Mouse (Mus musculus) hindbrain, embryonic 10.5 days (tissue): ENCODE data around the gene Glb1l3. TPM values are rescaled to one million over a fixed set of nuclear protein-coding genes. Genes with fewer than 3 reads are reported as not detected.
"Not testable (repeated sequence)": the region's sequence is repeated elsewhere in the genome, so short reads cannot be mapped to it uniquely, and the experiment has no call there.

Experiments used
- DNase-seq: peaks from one replicate; pipeline ENCODE4 v3.0.0-alpha.2; 2017; ENCODE audit warnings: low spot score
- H3K27ac ChIP-seq: fragments of 300-500 bp; sonication (generic); 2 replicates; pipeline ENCODE4 v1.5.1; 2016; ENCODE audit warnings: mild to moderate bottlenecking, moderate library complexity
- H3K27me3 ChIP-seq: fragments of 300-500 bp; sonication (generic); 2 replicates; pipeline ENCODE4 v1.6.1; 2016; ENCODE audit warnings: mild to moderate bottlenecking; ENCODE audit not compliant: poor library complexity, insufficient read depth, severe bottlenecking
- H3K36me3 ChIP-seq: fragments of 300-500 bp; sonication (generic); 2 replicates; pipeline ENCODE4 v1.6.1; 2016; ENCODE audit warnings: mild to moderate bottlenecking, moderate library complexity
- H3K4me1 ChIP-seq: fragments of 300-500 bp; sonication (generic); replicated peaks from 2 replicates; pipeline ENCODE4 v1.6.1; 2016; ENCODE audit warnings: mild to moderate bottlenecking
- H3K4me3 ChIP-seq: fragments of 300-500 bp; sonication (generic); 2 replicates; pipeline ENCODE4 v1.5.1; 2016; ENCODE audit warnings: mild to moderate bottlenecking, moderate library complexity
- H3K9me3 ChIP-seq: fragments of 300-500 bp; sonication (generic); 2 replicates; pipeline ENCODE4 v1.6.1; 2016; ENCODE audit warnings: mild to moderate bottlenecking, moderate library complexity
- WGBS: fragments of 180-500 bp; shearing (Covaris S2); methylation state at CpG from one replicate; pipeline ENCODE4 v1.1.7; 2016; 5-methylcytosine and 5-hydroxymethylcytosine counted together
- polyA plus RNA-seq: library from polyadenylated mRNA; unstranded; fragments of >200 nt; fragmentation: Nextera tagmentation; extraction: Ambion mirVana; gene quantifications from 2 replicates; pipeline ENCODE4 v1.2.1, GENCODE M21; 2016

Glb1l3 gene
- not detected in 2 replicates for polyA plus RNA-seq

DNA sequence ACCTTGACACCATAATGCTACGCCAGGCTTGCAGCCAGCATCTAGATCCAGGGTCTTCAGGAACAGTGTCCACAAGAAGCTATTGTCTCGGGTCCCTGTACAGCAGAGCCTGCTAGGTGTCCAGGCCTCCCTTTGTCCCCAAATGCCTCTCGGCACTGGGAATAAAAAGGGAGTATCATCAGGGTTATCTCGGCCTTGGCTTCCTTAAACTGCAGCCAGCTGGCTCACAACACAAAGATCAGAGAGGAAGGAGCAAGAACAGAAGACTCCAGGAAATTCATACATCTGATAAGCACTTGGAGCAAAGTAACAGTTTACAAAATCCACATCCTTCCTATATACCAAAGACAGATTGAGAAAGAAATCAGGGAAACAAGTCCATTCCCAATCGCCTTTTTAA is at the start of gene Glb1l3:
Gene Glb1l3, minus strand, starts transcription at position 140 of the 400 bp plus-strand sequence.
- 82% methylated on average over 5 of the region's 5 CpGs for WGBS
- H3K4me1 ChIP-seq = no peaks in the 10 kb centered on the region

DNA sequence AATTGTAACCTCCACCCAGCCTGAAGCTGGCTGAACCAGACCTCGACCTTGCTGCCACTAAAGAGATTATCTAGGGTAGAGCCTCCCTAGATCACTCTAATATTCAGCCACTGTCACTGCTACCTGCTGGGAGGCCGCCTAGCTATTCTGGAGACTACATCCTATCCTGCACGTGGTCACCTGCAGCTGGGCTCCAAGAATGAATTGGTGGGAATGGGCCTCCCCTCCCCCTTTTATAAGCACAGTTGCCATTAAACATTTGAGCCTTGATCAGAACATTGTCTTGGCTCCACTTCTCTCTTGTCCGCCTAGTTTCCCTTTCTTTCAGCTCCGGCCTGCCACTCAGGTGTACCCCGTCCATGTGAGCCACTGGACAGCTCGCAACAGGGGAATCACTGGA is 9.2 kb upstream of the Glb1l3 start:
- H3K27me3 ChIP-seq, DNase-seq, H3K4me3 ChIP-seq, H3K4me1 ChIP-seq, H3K27ac ChIP-seq, H3K36me3 ChIP-seq, H3K9me3 ChIP-seq: not testable (repeated sequence)
- WGBS = 82% methylated on average over 7 of the region's 7 CpGs

More for the DNA sequence above, at the start of gene Glb1l3:
- no peak within 1 kb of the TSS for H3K4me3 ChIP-seq
- no peak for DNase-seq
- no peaks in the 10 kb centered on the region for H3K27me3 ChIP-seq
- H3K9me3 ChIP-seq = no peaks in the 10 kb centered on the region
- H3K27ac ChIP-seq = no peak within 1 kb of the TSS
- H3K36me3 ChIP-seq = no peaks in the 10 kb centered on the region

DNA sequence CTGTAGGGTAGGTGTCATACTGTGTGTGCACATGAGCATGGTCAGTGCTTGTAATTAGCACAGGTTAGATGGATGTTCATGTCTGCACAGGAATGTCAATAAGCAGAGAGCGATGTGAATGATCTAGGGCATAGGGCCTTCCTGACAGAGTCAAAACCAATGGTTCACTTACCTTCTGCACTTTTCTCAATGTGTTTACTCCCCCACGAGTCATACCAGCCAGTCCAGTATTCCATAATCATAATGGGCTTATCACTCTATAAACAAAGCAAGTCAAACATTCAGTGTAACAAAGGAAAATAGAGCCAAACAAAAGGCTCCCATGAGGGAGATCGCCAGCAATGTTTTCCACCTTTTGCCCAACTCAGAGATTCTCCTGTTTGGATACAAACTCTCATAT is 29.6 kb downstream of the Glb1l3 start:
- Histone ChIP-seq H3K4me1 (no peaks in the 10 kb centered on the region), H3K9me3 (no peaks in the 10 kb centered on the region), H3K27ac (no peak overlapping the region), H3K36me3 (no peaks in the 10 kb centered on the region), H3K27me3 (no peaks in the 10 kb centered on the region), H3K4me3 (no peak overlapping the region)
- DNase-seq = no peak
- WGBS = 84% methylated on average over 3 of the region's 3 CpGs

DNA sequence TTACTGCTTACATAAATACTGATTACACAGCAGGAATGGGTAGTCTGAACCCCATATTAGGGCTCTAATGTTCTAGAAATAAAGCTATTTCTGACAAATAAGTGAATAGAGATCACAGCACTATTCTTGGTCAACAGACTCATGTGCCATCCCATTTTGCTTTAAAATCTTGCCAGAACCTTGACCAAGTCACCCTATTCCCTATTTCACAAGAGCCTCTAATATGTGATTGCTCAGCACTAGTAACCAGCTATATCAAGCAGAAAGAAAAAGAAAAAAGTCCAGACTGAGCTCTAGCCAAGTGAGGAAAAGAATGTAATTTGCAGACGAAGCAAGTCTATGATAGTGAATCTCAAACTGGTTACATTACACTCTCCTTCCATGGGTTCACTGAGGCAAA is 40.7 kb downstream of the Glb1l3 start:
- no peaks in the 10 kb centered on the region for H3K27me3 ChIP-seq
- no peaks in the 10 kb centered on the region for H3K4me1 ChIP-seq
- DNase-seq = no peak
- H3K27ac ChIP-seq = no peak overlapping the region
- 83% methylated on average over 1 of the region's 1 CpGs for WGBS
- H3K9me3 ChIP-seq = no peaks in the 10 kb centered on the region
- no peak overlapping the region for H3K4me3 ChIP-seq
- H3K36me3 ChIP-seq = no peaks in the 10 kb centered on the region

DNA sequence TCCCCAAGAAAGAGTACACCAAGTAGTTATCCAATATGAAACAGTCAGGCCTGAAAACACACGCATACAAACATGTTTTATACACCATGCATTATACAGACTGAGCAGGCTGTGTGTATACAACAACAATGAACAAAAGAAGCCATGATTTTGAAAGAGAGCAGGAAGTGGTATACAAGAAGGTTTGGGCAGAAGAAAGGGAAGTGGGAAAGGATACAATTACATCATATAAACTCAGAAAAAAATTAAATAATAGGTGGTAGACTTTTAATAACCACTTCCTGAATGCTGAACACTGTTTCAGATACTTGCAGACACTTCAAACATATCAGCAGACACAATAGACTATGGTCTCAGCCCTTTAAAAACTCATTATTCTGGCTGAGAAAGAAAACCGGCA is 52.0 kb downstream of the Glb1l3 start:
- 78% methylated on average over 2 of the region's 2 CpGs for WGBS
- DNase-seq = no peak
- Histone ChIP-seq H3K4me1 (peaks cover 21% of the 10 kb centered on the region), H3K4me3 (no peak overlapping the region), H3K9me3 (no peaks in the 10 kb centered on the region), H3K27ac (no peak overlapping the region), H3K36me3 (no peaks in the 10 kb centered on the region), H3K27me3 (no peaks in the 10 kb centered on the region)

DNA sequence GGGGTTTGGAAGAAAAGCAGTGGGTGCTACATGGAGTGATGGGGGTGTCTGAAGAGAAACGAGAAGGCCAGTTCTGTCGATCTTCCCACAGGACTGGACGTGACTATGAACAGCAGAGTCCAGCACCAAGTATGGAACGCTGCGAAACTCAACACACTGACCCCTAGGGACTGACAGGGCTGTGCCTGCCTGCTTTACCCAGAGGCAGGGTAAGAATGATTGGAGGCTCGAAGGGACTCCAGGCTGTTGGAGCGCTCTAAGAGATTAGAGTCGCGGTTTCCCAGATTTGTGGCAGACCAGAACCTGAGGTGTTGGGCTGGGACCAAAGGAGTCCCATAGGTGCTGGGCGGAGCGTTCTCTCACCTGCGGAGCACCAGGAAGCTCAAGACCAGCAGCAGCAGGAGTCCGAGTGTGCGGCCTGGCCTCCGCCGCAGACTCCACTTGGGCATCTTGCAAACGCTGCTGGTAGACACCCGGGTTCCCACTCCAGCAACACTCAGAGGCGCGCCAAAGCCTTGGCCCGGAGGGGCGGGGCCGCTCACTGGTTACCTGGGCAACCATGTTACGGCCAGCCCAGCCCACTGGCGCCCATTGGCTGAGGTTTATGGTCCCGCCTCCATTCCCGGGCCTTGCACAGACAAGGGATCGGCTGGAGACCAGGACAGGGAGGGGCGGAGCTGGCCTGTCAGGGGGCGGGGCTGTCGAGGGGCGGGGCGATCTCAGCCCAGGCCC is 54.6 kb downstream of the Glb1l3 start, which contains the start of gene Glb1l2:
Gene Glb1l2, minus strand, starts transcription at position 534 of the 732 bp plus-strand sequence.
- no peaks in the 10 kb centered on the region for H3K9me3 ChIP-seq
- H3K27ac ChIP-seq = peak within 1 kb of the TSS; percentile 87
- H3K4me1 ChIP-seq = peaks cover 21% of the 10 kb centered on the region
- peak; percentile 97 for DNase-seq
- WGBS = 1% methylated on average over 33 of the region's 33 CpGs
- H3K27me3 ChIP-seq = no peaks in the 10 kb centered on the region
- peak within 1 kb of the TSS; percentile 65 for H3K4me3 ChIP-seq
- no peaks in the 10 kb centered on the region for H3K36me3 ChIP-seq

DNA sequence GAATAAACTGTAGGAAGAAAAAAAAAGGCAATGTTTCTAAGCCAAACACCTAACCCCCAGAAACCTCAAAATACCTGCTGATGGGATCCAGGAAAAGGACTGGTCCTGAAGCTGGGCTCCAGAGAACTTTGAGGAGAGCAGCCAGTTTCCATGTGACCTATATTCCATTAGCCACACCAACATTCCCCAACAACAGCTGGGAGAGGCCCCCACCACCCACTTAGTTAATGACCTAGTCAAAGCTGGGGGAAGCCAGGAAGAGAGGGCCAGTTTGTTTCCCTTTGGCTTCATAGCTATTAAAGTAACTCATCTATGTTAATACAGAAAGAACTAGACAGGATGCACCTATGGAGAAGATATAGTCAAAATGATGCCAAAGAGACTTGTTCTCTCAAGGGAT is 56.4 kb downstream of the Glb1l3 start:
- Histone ChIP-seq H3K4me3 (no peak overlapping the region), H3K9me3 (no peaks in the 10 kb centered on the region), H3K4me1 (peaks cover 21% of the 10 kb centered on the region), H3K27ac (no peak overlapping the region), H3K36me3 (no peaks in the 10 kb centered on the region), H3K27me3 (no peaks in the 10 kb centered on the region)
- DNase-seq = no peak

DNA sequence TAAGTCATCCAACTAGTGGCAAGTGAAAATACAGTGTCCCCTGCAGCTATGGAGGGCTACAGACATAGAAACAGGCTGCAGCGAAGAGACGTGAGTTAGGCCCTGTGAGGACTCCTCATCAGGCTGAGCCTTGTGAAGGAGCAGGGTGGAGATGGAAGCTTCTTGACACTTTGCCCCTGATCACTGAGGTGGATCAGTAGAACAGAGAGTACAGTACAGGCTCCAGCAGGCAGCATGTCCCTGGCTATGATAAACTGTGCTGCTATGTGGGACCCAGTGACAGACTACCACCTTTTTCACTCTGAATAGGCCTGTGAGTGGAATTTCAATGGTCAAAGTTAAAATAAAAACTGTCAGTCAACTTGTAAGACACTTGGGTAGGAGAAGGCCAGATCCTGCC is 60.3 kb downstream of the Glb1l3 start:
- Histone ChIP-seq H3K4me3 (no peak overlapping the region), H3K4me1 (peaks cover 8% of the 10 kb centered on the region; the same call in 1 of the 2 replicates), H3K36me3 (no peaks in the 10 kb centered on the region), H3K27ac (no peak overlapping the region), H3K27me3 (no peaks in the 10 kb centered on the region), H3K9me3 (no peaks in the 10 kb centered on the region)
- no peak for DNase-seq
- WGBS = 95% methylated on average over 2 of the region's 2 CpGs

DNA sequence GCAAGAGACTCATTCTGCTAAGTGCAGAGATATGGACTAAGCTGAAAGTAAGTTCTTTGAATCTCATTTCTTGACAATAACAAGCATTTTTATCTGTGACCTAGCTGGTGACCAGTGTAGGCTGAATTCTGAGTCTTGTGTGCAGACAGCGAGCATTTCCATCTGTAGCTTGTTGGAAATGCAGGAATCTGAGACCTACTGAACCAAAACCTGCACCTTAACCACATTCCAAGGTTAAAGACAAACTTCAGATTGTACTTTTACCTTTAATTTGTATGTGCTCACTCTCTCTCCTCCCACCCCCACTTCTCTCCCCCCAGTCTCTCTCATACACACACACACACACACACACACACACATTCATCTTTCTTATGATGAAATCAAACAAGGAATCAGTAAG is 62.0 kb downstream of the Glb1l3 start:
- H3K27ac ChIP-seq = no peak overlapping the region
- H3K4me1 ChIP-seq = no peaks in the 10 kb centered on the region
- no peaks in the 10 kb centered on the region for H3K27me3 ChIP-seq
- H3K4me3 ChIP-seq = no peak overlapping the region
- no peaks in the 10 kb centered on the region for H3K9me3 ChIP-seq
- WGBS = 73% methylated on average over 1 of the region's 1 CpGs
- no peaks in the 10 kb centered on the region for H3K36me3 ChIP-seq
- DNase-seq = no peak

DNA sequence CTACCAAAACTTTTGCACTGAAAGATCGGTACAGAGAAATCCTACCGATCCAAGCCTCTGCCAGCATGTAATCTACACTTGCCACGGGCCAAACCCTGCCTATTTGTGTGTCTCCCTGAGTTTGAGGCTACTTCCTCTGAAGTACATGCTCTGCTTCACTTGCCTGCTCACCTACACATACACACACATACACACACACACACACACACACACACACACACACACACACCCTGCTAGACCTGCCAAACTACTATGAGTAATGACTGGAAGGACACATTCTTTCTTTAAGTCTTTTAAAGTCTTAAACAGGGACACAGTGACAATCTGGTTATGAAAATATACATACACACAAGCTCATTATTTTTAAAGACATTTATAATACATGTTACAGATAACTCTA is 62.5 kb downstream of the Glb1l3 start:
- H3K4me1 ChIP-seq = no peaks in the 10 kb centered on the region
- no peak overlapping the region for H3K4me3 ChIP-seq
- 89% methylated on average over 3 of the region's 3 CpGs for WGBS
- H3K27ac ChIP-seq = no peak overlapping the region
- DNase-seq = no peak
- H3K9me3 ChIP-seq = no peaks in the 10 kb centered on the region
- no peaks in the 10 kb centered on the region for H3K36me3 ChIP-seq
- no peaks in the 10 kb centered on the region for H3K27me3 ChIP-seq

DNA sequence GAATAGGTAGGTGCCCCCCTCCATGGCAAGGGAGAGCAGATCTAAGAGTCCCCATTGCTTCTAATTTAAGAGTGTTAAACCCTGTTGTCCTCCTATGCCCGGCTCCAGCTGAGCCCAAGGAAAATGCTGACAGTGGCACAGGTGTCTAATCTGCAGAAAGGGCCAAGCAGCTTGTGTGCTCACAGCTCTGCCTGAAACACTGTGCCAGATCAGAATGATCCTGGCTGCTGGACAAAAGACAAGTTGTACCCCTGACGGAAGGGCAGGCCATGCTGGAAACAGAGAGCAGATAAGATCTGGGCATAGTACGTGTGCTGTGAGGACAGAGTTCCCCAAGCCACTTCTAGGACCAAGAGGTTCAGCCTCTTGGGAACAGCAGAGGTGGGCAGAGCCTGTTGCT is 67.9 kb downstream of the Glb1l3 start:
- H3K4me3 ChIP-seq = no peak overlapping the region
- DNase-seq = no peak
- H3K4me1 ChIP-seq = no peaks in the 10 kb centered on the region
- no peaks in the 10 kb centered on the region for H3K27me3 ChIP-seq
- no peaks in the 10 kb centered on the region for H3K36me3 ChIP-seq
- H3K9me3 ChIP-seq = no peaks in the 10 kb centered on the region
- no peak overlapping the region for H3K27ac ChIP-seq
- WGBS = 77% methylated on average over 3 of the region's 3 CpGs

DNA sequence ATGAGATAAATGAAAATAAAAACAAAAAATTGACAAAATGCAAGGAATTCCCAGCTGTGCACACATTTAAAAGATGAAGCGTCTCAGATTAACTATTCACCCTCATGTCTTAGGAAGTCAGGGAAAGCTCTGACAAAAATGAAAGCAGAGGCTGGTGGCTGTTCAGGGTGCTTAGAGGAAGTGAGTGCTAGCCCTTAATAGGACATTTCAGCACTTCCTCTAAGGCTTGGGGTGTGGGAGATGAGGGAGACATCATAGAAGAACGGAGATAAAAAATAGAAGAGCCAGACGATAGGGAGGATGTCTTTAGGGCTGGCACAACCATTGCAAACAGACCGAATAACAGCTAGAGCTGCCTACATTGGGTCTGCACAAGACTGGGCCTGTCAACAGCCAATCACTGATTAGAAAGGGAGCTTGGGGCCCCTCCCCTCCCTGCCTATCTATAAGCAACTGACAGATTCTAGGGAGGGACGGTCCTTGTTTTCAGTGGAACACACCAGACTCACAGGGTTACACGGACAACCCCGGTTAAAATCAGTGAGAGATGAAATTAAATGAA is 77.2 kb downstream of the Glb1l3 start:
- Histone ChIP-seq H3K36me3 (no peaks in the 10 kb centered on the region), H3K4me1 (no peaks in the 10 kb centered on the region), H3K4me3 (no peak overlapping the region), H3K27ac (no peak overlapping the region), H3K9me3 (no peaks in the 10 kb centered on the region), H3K27me3 (no peaks in the 10 kb centered on the region)
- WGBS = 66% methylated on average over 7 of the region's 7 CpGs
- no peak for DNase-seq

DNA sequence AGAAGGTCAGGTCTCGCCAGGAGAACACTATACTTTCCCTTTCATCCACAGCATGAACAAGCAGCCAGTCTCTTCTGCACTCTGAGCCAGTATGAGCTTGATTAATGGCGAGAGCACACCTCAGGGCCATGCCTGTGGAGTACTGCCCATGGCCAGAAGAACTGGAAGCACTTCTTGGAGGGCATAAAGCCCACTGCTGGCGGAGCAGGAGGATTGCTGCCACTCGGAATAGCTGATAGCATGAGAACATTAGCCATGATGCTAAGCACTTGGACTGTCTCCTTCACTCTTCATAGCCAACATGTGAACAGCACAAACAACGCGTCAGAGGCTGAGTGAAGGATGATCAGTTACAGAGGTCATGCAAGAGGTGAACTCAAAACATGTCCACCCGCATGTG is 82.3 kb downstream of the Glb1l3 start:
- no peaks in the 10 kb centered on the region for H3K4me1 ChIP-seq
- H3K36me3 ChIP-seq = no peaks in the 10 kb centered on the region
- H3K27me3 ChIP-seq = no peaks in the 10 kb centered on the region
- H3K9me3 ChIP-seq = no peaks in the 10 kb centered on the region
- 85% methylated on average over 7 of the region's 7 CpGs for WGBS
- DNase-seq = no peak
- no peak overlapping the region for H3K4me3 ChIP-seq
- no peak overlapping the region for H3K27ac ChIP-seq
